In genomic region chr1:184882281-184883268, GRCm38 (mm10) we compare ENCODE assay signal across 8 mouse cellular contexts. TPM values are rescaled to one million over a fixed set of nuclear protein-coding genes. Genes with fewer than 3 reads are reported as not detected.
DNase-seq lines count a peak whose midpoint lies in the region; ATAC-seq and TF ChIP-seq lines count a peak whose summit lies in the region.

TSS of gene C130074G19Rik (minus strand) at chr1:184883218.

- peak; percentile 93 for DNase-seq in ZHBTc4 (ENCODE audit: low read depth, low spot score)
- peak; percentile 78 for DNase-seq in embryo, embryonic 10 days (ENCODE audit: low spot score)
- peak; percentile 61 for DNase-seq in gastrocnemius, postnatal 25 days
- peak; percentile 69 for DNase-seq in limb, embryonic 10.5 days (ENCODE audit: low spot score)
- peak; percentile 79 for DNase-seq in stomach, postnatal 0 days (ENCODE audit: low spot score)
- DNase-seq in cerebellum, adult 2 months, result no peak

- H3K9me3 ChIP-seq in hindbrain, embryonic 15.5 days, result no peaks in the 10 kb centered on the region
- H3K9me3 ChIP-seq in limb, embryonic 10.5 days (replicated peaks), result no peaks in the 10 kb centered on the region
- no peaks in the 10 kb centered on the region for H3K9me3 ChIP-seq in stomach, postnatal 0 days (ENCODE audit: control insufficient read depth, low read length)

- TF ChIP-seq CTCF in stomach, postnatal 0 days (IDR thresholded peaks at IDR 0.05; ENCODE audit: low read depth), result peak; percentile 74
- TF ChIP-seq CTCF in cerebellum, adult 2 months (IDR thresholded peaks at IDR 0.05; ENCODE audit: borderline replicate concordance, insufficient read depth, low read depth, low read length), result no peak

- H3K9ac ChIP-seq in hindbrain, embryonic 15.5 days, result peak within 1 kb of the TSS; percentile 26
- peak within 1 kb of the TSS; percentile 60 for H3K9ac ChIP-seq in stomach, postnatal 0 days (ENCODE audit: low read length)

- 4% methylated on average over 77 of the region's 77 CpGs for WGBS in hindbrain, embryonic 15.5 days
- WGBS in limb, embryonic 10.5 days, result 3% methylated on average over 77 of the region's 77 CpGs
- 4% methylated on average over 77 of the region's 77 CpGs for WGBS in stomach, postnatal 0 days
- WGBS in cerebellum, adult 2 months, result 4% methylated on average over 77 of the region's 77 CpGs

- no peak within 1 kb of the TSS for H3K27ac ChIP-seq in hindbrain, embryonic 15.5 days (replicated peaks)
- peak within 1 kb of the TSS; percentile 61 for H3K27ac ChIP-seq in limb, embryonic 10.5 days
- no peak within 1 kb of the TSS for H3K27ac ChIP-seq in stomach, postnatal 0 days (replicated peaks)
- no peak within 1 kb of the TSS for H3K27ac ChIP-seq in cerebellum, adult 2 months (ENCODE audit: insufficient read depth, low read length)

- H3K4me2 ChIP-seq in hindbrain, embryonic 15.5 days, result peak within 1 kb of the TSS; percentile 79
- H3K4me2 ChIP-seq in stomach, postnatal 0 days (replicated peaks; ENCODE audit: low read depth), result peak within 1 kb of the TSS; percentile 72

- H3K27me3 ChIP-seq in hindbrain, embryonic 15.5 days, result peaks cover 38% of the 10 kb centered on the region
- peaks cover 50% of the 10 kb centered on the region for H3K27me3 ChIP-seq in limb, embryonic 10.5 days (ENCODE audit: low read depth, poor library complexity, severe bottlenecking)
- peaks cover 4% of the 10 kb centered on the region for H3K27me3 ChIP-seq in stomach, postnatal 0 days (ENCODE audit: control insufficient read depth, insufficient read depth, low read length)
- H3K27me3 ChIP-seq in cerebellum, adult 2 months (ENCODE audit: control insufficient read depth, insufficient read depth, low read length), result peaks cover 2% of the 10 kb centered on the region; the same call in 1 of the 2 replicates

- H3K36me3 ChIP-seq in hindbrain, embryonic 15.5 days, result no peaks in the 10 kb centered on the region
- no peaks in the 10 kb centered on the region for H3K36me3 ChIP-seq in limb, embryonic 10.5 days
- no peaks in the 10 kb centered on the region for H3K36me3 ChIP-seq in stomach, postnatal 0 days (ENCODE audit: control insufficient read depth, insufficient read depth, low read length)

- H3K4me1 ChIP-seq in hindbrain, embryonic 15.5 days (replicated peaks), result peaks cover 10% of the 10 kb centered on the region
- peaks cover 15% of the 10 kb centered on the region for H3K4me1 ChIP-seq in limb, embryonic 10.5 days
- H3K4me1 ChIP-seq in stomach, postnatal 0 days (replicated peaks; ENCODE audit: control insufficient read depth, insufficient read depth), result no peaks in the 10 kb centered on the region
- H3K4me1 ChIP-seq in cerebellum, adult 2 months (ENCODE audit: control insufficient read depth, insufficient read depth, low read length), result no peaks in the 10 kb centered on the region

- TF ChIP-seq POLR2A in cerebellum, adult 2 months (IDR thresholded peaks at IDR 0.05; ENCODE audit: borderline replicate concordance, insufficient read depth, low read length), result no peak

- H3K4me3 ChIP-seq in hindbrain, embryonic 15.5 days, result peak within 1 kb of the TSS; percentile 43
- H3K4me3 ChIP-seq in limb, embryonic 10.5 days, result peak within 1 kb of the TSS; percentile 56
- H3K4me3 ChIP-seq in stomach, postnatal 0 days (ENCODE audit: low read depth, low read length), result peak within 1 kb of the TSS; percentile 51
- no peak within 1 kb of the TSS for H3K4me3 ChIP-seq in cerebellum, adult 2 months (replicated peaks; ENCODE audit: insufficient read depth, low read depth, low read length)

- no peak for ATAC-seq in hindbrain, embryonic 15.5 days (ENCODE audit: low FRiP score, low read depth)
- peak; percentile 86 for ATAC-seq in megakaryocyte-erythroid progenitor cell, adult 5-6 weeks (replicated peaks; ENCODE audit: low FRiP score, low TSS enrichment, poor library complexity, severe bottlenecking)
- peak; percentile 93 for ATAC-seq in stomach, postnatal 0 days (ENCODE audit: low FRiP score, low TSS enrichment)

- no peak for TF ChIP-seq EP300 in stomach, postnatal 0 days (optimal IDR thresholded peaks at IDR 0.05)

RNA-seq across cellular contexts. Expression of gene C130074G19Rik, which starts in this region (rescaled TPM):
- 10 to 100 TPM; 10.9 to 18.7 TPM for total RNA-seq in gastrocnemius, postnatal 25 days (2021)
- 0.99 and 1.2 TPM in 2 replicates for polyA plus RNA-seq in hindbrain, embryonic 15.5 days (2015; fragmentation: Nextera tagmentation; extraction: Ambion mirVana)
- polyA plus RNA-seq in limb, embryonic 10.5 days (2016; fragmentation: Nextera tagmentation; extraction: Ambion mirVana), result 0.48 and 0.64 TPM in 2 replicates
- not detected in 2 replicates for total RNA-seq in megakaryocyte-erythroid progenitor cell, adult 5-6 weeks (2014; fragmentation: Nextera tagmentation)
- total RNA-seq in megakaryocyte-erythroid progenitor cell, adult 5-6 weeks (2017), result not detected in 2 replicates
- polyA plus RNA-seq in stomach, postnatal 0 days (2015; fragmentation: Nextera tagmentation; extraction: Ambion mirVana), result 1.9 TPM in 2 replicates
- polyA plus RNA-seq in cerebellum, adult 2 months (2012; rRNA removed), result 6.0 and 7.4 TPM in 2 replicates

Comparison
In these comparisons a context has a peak if more than half of its experiments do, and no peak if none do; other contexts are left out.
1. RNA of gene C130074G19Rik (total RNA-seq): 10.9 to 18.7 TPM in gastrocnemius, postnatal 25 days; not detected in megakaryocyte-erythroid progenitor cell, adult 5-6 weeks; every median in the first group is over 10 times any median in the second.
2. Peak in DNase-seq, H3K4me3 ChIP-seq and H3K27ac ChIP-seq in limb, embryonic 10.5 days; RNA of the gene not detected or under 1 TPM.
3. Peak in ATAC-seq in megakaryocyte-erythroid progenitor cell, adult 5-6 weeks; RNA of the gene not detected or under 1 TPM.
4. DNase-seq: peak in ZHBTc4 (single experiment), embryo, embryonic 10 days (single experiment), gastrocnemius, postnatal 25 days (single experiment) and stomach, postnatal 0 days (single experiment); none in cerebellum, adult 2 months (0 of 2).